Mouse (Mus musculus) limb, embryonic 10.5 days (tissue): Measurements from ENCODE around the gene Gm28053. TPM values are rescaled to one million over a fixed set of nuclear protein-coding genes. Genes with fewer than 3 reads are reported as not detected.

ENCODE experiments used
- polyA plus RNA-seq: library from polyadenylated mRNA; unstranded; fragments of >200 nt; fragmentation: Nextera tagmentation; extraction: Ambion mirVana; gene quantifications from 2 replicates; pipeline ENCODE4 v1.2.1, GENCODE M21; 2016

The Gm28053 gene
- polyA plus RNA-seq, 1 experiment from 2014 or later = 0.83 TPM

Other genes starting within 250 kb of the Gm28053 start
- gene Atp6v0e2, start 181.0 kb upstream of the Gm28053 start, polyA plus RNA-seq = 4.6 and 4.8 TPM in 2 replicates
- 13.1 and 17.2 TPM in 2 replicates for gene Lrrc61, start 163.8 kb upstream of the Gm28053 start, polyA plus RNA-seq
- gene Rarres2, start 145.8 kb upstream of the Gm28053 start, polyA plus RNA-seq = 6.1 and 7.3 TPM in 2 replicates
- not detected in 2 replicates for gene Gm45021, start 129.0 kb upstream of the Gm28053 start, polyA plus RNA-seq
- gene Repin1, start 124.7 kb upstream of the Gm28053 start, polyA plus RNA-seq = 53.1 and 57.3 TPM in 2 replicates
- gene Gm44965, start 124.7 kb upstream of the Gm28053 start, polyA plus RNA-seq = not detected in 2 replicates
- 7.7 and 10.6 TPM in 2 replicates for gene Zfp775, start 116.5 kb upstream of the Gm28053 start, polyA plus RNA-seq
- gene AI854703, start 91.8 kb upstream of the Gm28053 start, polyA plus RNA-seq = 1.1 and 1.3 TPM in 2 replicates
- 0.35 TPM in 2 replicates for gene Gimap8, start 71.4 kb upstream of the Gm28053 start, polyA plus RNA-seq
- 3.9 and 4.1 TPM in 2 replicates for gene Gimap9, start 42.5 kb upstream of the Gm28053 start, polyA plus RNA-seq
- 9.6 and 10.1 TPM in 2 replicates for gene Gimap4, start 34.1 kb upstream of the Gm28053 start, polyA plus RNA-seq
- 15.7 and 17.2 TPM in 2 replicates for gene Gimap6, start 10.4 kb upstream of the Gm28053 start, polyA plus RNA-seq
- not detected in 2 replicates for gene Gimap7, start within 50 bp of the Gm28053 start, polyA plus RNA-seq
- gene Gimap1, start 20.4 kb downstream of the Gm28053 start, polyA plus RNA-seq = 7.9 and 8.5 TPM in 2 replicates
- gene Gimap5, start 27.6 kb downstream of the Gm28053 start, polyA plus RNA-seq = 1.3 and 1.4 TPM in 2 replicates
- gene Gimap3, start 52.2 kb downstream of the Gm28053 start, polyA plus RNA-seq = not detected in 2 replicates
- gene Tmem176a, start 122.3 kb downstream of the Gm28053 start, polyA plus RNA-seq = 18.0 and 29.0 TPM in 2 replicates
- 34.0 and 57.7 TPM in 2 replicates for gene Tmem176b, start 122.9 kb downstream of the Gm28053 start, polyA plus RNA-seq
- not detected in 2 replicates for gene Aoc1, start 154.3 kb downstream of the Gm28053 start, polyA plus RNA-seq
- not detected in 2 replicates for gene 1600015I10Rik, start 211.3 kb downstream of the Gm28053 start, polyA plus RNA-seq